Mouse (Mus musculus): ENCODE data around the gene Myrfl.

The Myrfl gene

GRCm38 (mm10) chr10:116755881-116756581 is 140.7 kb downstream of the Myrfl start:
- no peak for DNase-seq

DNA sequence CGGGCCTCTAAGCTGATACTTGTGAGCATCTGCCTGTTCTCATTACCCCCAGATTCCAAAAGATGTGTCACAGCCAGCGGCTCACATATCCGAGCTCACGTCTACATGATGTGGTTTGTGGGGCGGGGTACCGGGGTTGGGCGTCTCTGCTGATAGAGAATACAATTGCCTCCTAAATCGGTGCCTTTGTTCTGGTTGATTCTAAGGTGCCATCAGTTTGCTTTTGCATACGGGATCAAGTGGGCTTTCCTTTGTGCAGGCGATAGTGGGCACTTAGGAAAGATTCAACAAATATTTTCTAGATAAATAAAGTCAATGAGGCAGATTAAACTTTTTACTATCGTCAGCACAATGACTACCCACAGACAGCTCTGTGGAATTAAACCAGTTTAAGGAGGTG is 141.8 kb downstream of the Myrfl start:
- DNase-seq = no peak

GRCm38 (mm10) chr10:116750895-116751294 is 145.8 kb downstream of the Myrfl start:
- DNase-seq = peak; percentile 97

DNA sequence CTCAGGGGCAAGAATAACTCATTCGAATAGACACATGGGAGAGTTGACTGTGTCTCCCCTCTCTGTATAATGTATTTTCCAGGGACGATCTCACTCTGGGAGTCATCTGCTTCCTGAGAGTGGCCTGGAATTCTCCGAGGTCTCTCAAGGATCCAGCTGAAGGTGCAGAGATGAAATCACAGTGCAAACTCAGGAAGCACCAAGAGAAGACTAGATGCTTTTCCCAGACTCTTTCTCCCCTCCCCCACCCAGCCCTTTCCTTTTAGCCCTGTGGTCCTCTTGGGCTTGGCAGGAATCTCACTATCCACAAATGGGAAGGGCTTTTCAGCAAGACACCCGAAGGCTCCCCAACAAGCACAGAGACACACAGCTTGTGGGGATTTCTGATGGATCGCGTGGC is 146.7 kb downstream of the Myrfl start:
- peak; percentile 97 for DNase-seq

DNA sequence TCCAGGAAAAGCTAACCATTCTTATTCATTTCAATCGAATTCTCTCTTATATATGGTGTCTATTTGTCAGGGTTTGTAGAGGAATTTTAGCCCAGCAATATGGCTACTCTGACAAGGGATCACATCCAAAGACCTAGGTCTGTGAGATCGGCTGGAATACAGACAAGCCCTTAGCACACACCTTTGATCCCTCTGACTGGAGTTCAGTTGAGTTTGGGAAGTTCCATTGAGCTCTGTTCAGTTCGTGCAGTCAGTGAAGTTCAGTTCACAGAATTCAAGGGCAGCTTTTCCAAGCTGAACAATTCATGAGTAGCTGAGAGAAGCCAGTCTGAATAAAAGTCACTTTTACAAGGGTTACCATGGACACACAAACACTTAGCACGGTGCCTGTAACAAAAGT is 148.0 kb downstream of the Myrfl start:
- no peak for DNase-seq

DNA sequence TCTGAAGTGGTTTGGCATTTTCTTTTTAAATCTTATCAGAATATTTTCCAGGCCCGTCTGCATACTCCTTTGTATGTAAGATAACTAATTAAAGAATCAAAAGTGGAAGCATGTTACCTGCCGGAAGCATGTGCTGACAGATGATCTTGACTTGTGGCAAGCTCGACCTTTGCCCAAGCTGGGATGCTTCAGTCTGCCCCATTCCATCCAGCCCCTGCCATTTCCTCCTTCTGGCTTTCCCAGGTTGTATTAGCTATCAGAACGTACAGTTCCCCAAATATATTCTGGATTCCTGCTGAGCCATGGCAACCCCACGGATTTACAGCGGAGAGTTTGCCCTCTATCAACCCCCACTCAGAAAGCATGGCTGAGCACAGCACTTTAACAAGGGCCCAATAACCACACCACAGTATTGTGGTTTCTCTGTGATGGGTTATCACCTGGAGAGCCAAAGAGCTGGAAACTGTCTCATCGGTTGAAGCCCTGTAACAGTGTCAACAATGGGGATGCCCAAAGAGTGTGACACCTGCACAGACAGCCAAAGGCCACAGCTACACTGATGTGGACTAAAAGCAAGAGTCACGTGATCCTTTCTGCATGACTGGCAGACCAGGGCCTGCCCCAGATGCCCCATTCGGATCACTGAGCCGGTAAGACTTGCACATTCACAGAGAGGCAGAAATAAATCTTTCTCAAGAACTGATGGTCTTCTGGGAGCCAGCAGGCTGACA is 150.3 kb downstream of the Myrfl start:
- no peak for DNase-seq

DNA sequence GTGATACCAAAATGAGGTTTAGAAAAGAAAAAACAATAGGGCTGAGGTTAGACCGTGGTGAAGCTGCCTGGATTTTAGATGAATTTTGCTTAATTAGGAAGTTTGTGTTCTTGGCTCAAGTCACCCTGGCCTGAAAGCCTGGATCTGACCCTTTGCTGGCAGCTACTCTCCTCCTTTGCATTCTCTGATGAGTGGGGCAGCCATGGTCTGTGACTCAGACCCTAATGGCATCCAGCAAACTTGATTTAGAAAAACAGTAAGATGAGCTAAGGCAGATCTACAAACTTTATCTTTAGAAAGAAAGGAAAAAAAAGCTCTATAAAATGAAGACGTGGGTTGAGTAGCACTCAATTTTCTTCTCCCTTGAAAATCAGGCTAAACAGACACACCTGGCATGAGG is 154.0 kb downstream of the Myrfl start:
- DNase-seq = no peak

GRCm38 (mm10) chr10:116742189-116742588 is 154.5 kb downstream of the Myrfl start:
- no peak for DNase-seq

- no peak for DNase-seq
Observed at GRCm38 (mm10) chr10:116741343-116741742, 155.4 kb downstream of the Myrfl start.

DNA sequence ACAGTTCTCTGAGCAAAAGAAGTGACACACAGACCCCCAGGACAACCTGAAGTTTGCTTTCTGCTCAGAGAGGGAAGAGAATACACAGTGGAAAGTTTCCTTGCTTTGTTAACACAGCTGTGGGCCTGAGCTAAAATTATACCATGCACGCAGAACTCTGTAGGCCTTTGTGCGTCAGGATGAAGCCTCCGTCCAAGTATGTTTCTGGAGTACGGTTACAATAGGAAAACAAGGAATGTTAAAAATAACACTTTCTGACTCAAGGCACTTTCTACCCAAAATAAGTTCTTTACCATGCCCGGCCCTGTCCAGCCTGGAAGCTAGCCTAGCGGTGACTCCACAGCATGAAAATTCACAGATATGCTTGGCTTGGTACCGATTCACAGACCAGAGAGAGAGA is 156.6 kb downstream of the Myrfl start:
- DNase-seq = no peak

- no peak for DNase-seq
Observed at GRCm38 (mm10) chr10:116738533-116738932, 158.2 kb downstream of the Myrfl start.

- DNase-seq = peak; percentile 96
Observed at GRCm38 (mm10) chr10:116735607-116736006, 161.1 kb downstream of the Myrfl start.

DNA sequence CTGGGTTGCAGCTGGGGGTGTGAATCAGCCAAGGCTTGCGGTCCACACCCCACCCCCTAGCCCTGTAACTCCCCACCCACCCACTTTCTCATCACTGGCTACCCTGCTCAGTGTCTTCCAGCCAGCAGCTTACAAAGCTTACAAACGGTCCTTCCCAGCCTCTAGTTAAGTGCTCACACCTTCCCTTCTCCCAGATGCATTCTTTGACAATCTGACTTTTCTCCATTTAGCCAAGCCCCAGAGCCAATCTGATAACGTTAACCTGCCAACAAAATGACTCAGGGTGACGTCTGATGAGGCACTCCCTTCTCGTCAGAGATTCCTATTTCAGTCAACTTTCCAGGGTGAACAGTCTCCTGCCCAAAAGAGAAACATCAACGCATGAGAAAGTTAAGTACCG is 163.1 kb downstream of the Myrfl start:
- peak; percentile 89 for DNase-seq

DNA sequence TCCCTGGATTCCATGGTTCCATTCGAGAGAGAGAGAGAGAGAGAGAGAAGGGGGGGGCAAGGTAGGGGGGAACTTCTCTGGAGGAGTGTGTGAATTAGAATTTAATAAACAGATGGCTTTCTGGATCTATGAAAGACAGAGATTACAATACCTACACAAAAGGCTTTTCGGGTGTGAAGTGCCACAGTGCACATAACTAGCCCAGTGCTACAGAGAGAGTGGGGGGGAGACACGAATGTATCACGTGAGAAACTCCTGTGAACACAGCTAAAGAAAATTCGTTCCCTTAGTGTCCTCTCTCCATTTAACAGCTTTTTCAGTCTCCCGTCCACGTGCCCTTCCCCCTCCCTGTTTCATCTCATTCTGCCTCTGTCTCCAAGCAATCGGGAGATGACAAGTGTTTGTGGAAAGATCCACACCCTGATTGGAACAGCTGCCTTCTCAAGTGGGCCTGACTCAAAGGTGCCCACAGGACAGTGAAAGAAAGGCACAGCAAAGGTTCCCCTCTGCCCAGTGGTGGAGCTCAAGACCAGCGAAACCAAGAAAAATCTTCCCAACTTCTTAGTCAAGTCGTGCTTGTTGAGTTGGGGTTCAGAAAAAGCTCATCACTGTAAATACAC is 166.6 kb downstream of the Myrfl start:
- no peak for DNase-seq

GRCm38 (mm10) chr10:116728860-116729259 is 167.9 kb downstream of the Myrfl start:
- DNase-seq = no peak

- no peak for DNase-seq
Observed at GRCm38 (mm10) chr10:116727702-116728298, 168.9 kb downstream of the Myrfl start.
